Mouse (Mus musculus) left cerebral cortex, adult 18-20 months (tissue): ENCODE measurements around the gene Gimap8. TPM values are rescaled to one million over a fixed set of nuclear protein-coding genes. Genes with fewer than 3 reads are reported as not detected.
A peak's percentile ranks its signal among the peaks of the same experiment; 100 is the strongest.
"Not testable (repeated sequence)": the region's sequence is repeated elsewhere in the genome, so short reads cannot be mapped to it uniquely, and the experiment has no call there.

Source experiments
- DNase-seq, 2 experiments: peaks; one replicate each; pipeline ENCODE4 v3.0.0; 2021 to 2022; ENCODE audit warnings: low spot score in 2 of 2, mixed read lengths in 1 of 2
- total RNA-seq, 2 experiments: library from RNA; stranded (reverse); gene quantifications; 2 replicates each; pipeline ENCODE4 v1.2.3; 2021

The Gimap8 gene
- total RNA-seq, 2 experiments from 2014 or later, result 0.91 to 0.93 TPM

DNA sequence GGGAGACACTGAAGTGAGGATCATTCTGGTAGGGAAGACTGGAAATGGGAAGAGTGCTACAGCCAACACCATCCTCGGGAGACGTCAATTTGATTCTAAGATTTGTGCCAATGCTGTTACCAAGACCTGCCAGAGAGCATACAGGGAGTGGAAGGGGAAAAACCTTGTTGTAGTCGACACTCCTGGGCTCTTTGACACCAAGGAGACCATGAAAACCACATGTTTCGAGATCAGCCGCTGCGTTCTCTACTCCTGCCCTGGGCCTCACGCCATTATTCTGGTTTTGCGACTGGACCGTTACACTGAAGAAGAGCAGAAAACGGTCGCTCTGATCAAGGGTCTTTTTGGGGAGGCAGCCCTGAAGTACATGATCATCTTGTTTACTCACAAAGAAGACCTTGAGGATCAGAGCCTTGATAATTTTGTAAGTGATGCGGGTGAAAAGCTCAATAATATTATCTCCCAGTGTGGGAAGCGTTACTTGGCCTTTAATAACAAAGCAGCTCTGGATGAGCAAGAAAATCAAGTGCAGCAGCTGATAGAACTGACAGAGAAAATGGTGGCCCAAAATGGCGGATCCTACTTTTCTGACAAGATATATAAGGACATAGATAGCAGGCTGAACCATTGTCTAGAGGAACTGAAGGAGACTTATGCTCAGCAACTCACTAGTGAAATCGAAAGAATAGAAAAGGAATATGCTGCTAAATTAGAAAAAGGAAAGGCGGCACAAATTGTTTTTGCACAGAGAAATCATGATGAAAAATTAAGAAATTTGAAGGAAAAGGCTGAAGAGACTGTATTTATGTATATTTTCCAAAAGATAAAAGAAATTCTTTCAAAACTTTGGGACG, 30.7 kb downstream of the Gimap8 start:
- no peak for DNase-seq

DNA sequence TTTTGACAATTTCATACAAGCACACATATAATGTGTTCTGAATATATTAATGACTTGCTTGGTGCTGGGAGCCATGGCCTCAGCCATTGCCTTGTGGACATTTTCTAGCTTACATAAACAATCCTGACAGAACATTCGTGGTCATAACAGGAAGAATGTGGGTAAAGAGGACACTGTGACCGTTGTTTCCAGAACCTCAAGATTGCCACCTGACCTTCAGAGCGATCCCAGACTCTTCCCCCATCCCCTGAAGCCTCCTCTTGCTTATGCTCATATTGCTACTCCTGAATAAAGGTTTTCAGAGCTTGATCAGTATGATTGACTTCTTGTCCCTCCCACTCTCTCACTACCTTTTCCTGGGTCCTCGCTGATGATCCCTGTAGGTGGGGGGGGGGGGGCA, 31.4 kb downstream of the Gimap8 start:
- no peak for DNase-seq

- no peak for DNase-seq
These were observed 32.7 kb downstream of the Gimap8 start for GRCm38 (mm10) chr6:48679701-48680100.

- no peak for DNase-seq
These were observed 33.4 kb downstream of the Gimap8 start for GRCm38 (mm10) chr6:48680421-48680820.

DNA sequence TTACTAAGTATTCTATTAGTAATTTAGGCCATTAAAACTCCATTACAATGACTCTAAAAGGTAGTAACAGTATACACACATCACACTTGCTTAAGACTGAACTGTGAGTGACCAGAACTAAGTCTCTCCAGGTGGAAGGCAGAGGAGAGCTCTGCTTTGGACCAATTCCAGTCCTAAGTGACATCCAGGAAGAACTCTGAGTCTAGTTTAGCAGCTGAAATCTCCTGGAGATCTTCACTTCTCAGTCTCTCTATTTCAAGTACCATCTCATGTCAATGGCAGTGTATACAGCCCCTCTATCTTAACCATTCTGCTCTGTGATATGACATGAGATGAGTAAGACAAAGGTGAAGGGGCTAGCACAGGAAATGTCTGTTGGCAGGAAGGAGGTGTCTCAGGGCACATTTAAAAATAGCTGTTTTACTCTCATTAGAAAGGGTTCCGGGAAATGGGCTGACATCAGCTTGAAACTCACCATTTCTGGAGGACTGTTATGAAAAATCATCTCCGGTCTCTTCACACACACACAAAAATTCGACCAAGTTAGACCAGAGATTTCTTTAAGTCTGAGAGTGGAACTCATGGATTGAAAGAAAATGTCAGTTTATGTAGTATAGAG, 34.5 kb downstream of the Gimap8 start:
- DNase-seq, result no peak

GRCm38 (mm10) chr6:48682271-48682670, 35.2 kb downstream of the Gimap8 start:
- peak in 1 of 2 experiments; percentile 8 for DNase-seq

DNA sequence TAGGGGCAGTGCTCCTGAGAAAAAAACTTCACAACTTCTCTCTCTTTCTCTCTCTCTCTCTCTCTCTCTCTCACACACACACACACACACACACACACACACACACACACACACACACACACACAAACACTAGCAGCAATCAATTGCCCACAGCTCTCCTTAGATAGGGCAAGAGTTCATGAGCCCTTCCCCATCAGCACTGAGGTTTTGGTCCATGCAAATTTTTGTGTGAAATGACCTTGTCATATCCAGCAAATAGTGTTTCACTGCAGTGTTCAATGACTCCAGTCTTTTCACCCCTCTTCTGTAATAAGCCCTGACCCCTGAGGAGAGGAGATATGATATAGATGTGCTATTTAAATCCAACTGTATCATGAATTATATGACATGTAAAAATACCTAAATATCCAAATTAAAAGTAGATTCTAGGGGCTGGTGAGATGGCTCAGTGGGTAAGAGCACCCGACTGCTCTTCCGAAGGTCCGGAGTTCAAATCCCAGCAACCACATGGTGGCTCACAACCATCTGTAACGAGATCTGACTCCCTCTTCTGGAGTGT, 36.3 kb downstream of the Gimap8 start:
- not testable (repeated sequence) for DNase-seq

- DNase-seq, result no peak
These were observed 37.3 kb downstream of the Gimap8 start, which contains the start of gene Gimap4 for GRCm38 (mm10) chr6:48684319-48684718. Gimap4 (plus strand) TSS chr6:48684549.

DNA sequence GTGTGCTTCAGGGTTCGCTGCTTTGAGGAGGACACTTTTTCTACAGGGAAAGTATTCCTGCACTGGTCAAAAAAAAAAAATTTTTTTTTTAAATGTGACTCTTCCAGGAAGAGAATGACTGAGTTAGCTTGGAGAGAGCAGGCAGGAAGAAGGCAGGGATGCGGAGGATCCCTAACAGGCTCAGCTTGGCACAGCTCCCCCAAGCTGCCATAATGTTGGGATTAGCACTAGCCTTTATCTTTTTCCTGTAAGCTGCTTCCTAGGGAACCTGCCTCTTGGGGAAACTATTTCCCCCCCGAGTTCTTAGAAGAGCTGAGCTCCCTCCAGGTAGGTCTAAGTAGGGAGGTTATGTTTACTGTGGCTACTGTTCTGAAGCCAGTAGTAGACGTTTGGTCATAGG, 37.8 kb downstream of the Gimap8 start:
- DNase-seq, result no peak

- DNase-seq, result no peak
These were observed 38.2 kb downstream of the Gimap8 start for GRCm38 (mm10) chr6:48685251-48685650.

GRCm38 (mm10) chr6:48685694-48686665, 38.9 kb downstream of the Gimap8 start:
- peak in 1 of 2 experiments; percentile 3 for DNase-seq

GRCm38 (mm10) chr6:48687077-48687476, 40.0 kb downstream of the Gimap8 start:
- no peak for DNase-seq

GRCm38 (mm10) chr6:48689320-48689719, 42.3 kb downstream of the Gimap8 start:
- no peak for DNase-seq

- DNase-seq, result no peak
These were observed 45.9 kb downstream of the Gimap8 start for GRCm38 (mm10) chr6:48692962-48693361.

- no peak for DNase-seq
These were observed 50.0 kb downstream of the Gimap8 start for GRCm38 (mm10) chr6:48696830-48697554.

DNA sequence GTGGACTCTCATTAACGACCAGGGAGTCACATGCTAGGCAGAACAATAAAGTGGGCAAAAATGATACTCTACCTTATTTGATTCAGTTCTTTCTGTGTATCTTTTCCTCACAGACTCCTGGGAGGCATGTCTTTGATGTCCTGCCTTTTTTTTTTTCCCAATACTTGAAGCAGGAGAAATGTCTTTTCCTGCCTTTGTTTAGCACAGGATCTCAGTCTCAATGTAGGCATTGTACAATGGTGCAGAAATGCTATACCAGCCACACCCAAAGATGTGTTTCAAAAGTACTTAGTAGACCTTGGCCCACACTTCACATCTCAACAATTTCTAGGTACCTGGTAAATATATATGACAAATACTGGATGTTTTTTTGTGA, 50.5 kb downstream of the Gimap8 start:
- no peak for DNase-seq

DNA sequence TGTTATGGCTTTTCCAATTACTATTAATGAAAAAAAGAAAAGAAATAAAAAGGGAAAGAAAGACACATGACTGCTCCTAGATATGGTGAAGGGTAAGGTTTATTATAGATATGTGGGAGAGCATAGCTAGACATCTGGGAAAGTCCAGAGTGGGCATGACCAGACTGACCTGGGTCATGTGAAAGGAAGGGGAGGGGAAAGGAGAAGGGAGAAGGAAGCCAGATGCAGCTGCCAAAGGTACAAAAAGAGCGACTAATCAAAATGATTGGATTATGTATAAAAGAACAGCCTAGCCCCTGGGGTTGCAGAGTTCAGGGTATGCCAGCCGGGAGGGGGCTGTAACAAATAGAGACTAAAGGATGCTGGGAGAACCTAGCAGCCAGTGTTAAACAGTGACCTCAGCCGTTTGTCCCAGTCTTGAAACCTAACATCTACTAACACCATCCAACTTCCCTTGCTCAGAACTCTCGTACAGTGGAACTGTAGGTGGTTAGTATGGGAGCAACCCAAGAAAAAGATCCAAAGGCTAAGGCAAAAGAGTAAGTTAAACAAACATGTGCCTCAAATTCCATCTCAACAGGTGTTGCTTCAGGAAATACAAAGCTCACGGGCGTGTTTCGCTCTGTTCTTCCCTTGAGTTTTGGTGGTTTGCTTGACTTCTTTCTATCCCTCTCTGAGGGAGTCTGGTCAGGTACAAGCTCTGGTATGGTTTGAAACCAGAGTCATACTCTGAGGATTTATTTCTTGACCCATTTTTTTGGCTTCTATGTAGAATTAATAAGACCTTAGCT, 51.2 kb downstream of the Gimap8 start:
- DNase-seq, result no peak

DNA sequence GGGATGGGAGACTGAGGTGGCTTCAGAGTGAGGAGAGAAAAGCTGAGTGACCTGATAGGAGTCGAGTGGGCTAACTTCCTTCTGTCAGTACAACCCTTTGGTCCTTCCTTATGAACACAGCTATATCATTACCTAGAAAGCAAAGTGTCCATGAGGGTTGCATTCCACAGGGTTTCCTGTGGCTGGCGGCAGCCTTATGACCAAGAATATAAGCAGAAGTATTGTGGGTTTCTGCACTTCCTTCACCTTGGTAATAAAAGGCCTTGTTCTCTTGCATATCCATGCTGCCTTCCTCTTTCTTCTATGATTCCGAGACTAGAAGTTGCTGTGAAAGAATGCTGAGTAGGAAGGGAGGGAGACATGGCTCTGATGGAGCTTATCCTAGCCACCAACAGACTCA, 51.9 kb downstream of the Gimap8 start:
- no peak for DNase-seq

DNA sequence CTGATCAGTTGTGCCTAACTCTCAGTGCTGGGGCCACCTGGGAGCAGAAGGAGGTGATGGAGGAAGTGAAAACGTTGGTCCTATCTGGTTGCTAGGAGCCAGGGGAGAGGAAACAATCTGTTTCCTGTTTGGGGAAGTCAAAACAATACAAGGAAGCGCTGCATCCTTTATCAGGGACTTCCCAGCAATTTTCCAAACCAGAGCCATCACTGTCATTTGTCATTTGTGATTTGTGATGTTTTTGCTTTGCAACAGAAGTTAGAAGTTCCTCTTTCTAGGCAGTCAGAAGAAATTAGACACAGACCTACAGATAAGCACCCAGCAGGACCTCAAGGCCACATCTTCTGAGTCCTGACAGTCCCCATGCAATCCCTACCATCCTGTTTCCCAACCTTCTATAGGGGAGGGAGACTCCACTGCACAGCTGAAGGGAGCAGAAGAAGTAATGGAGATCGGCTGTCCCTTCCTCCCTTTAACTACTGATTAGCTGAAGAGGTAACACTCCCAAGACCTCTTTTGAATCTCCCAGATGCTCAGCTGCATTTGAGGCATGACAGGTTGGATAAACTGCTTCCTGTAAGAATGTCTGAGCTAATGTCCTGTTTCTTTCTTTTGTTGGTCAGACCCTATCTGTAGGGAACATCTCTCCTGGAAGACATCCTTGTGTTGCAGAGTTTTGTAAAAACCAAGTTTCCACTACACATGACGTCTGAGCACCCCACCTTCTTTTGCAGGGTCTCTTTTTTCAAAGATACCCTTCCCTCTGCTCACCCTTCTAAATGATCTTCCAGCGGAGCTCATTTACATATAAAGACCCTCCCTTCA, 53.4 kb downstream of the Gimap8 start:
- no peak for DNase-seq
